Mouse (Mus musculus) E14TG2a.4 (cell line): ENCODE results near the gene Fam166a.

Experiments
- CTCF ChIP-seq: conservative IDR thresholded peaks from 2 replicates; pipeline ENCODE4 v1.5.1; 2014; ENCODE audit warnings: low read length
- POU5F1 ChIP-seq: IDR thresholded peaks from 2 replicates; pipeline ENCODE4 v1.6.1; 2014; ENCODE audit warnings: low read length, borderline replicate concordance

DNA sequence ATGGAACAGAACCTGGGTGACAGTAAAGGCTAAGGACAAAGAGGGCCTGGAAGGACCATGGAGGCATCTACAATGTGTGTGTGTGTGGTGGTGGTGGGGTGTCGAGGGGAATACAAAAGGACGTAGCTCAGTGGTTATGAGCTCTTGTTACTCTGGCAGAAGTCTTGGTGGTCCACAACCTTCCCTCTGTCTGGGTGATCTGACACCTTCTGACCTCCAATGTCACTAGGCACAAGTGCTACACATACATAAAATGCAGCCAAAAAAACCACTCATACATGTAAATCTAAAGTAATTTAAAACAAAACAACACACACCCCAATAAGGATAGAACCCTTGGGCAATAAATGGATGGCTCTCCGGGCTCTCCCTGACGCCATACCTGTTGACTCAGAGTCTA is 8.9 kb downstream of the Fam166a start:
- TF ChIP-seq CTCF (no peak), POU5F1 (no peak)
